ENCODE assay signal across 8 mouse cellular contexts in the genomic region with DNA sequence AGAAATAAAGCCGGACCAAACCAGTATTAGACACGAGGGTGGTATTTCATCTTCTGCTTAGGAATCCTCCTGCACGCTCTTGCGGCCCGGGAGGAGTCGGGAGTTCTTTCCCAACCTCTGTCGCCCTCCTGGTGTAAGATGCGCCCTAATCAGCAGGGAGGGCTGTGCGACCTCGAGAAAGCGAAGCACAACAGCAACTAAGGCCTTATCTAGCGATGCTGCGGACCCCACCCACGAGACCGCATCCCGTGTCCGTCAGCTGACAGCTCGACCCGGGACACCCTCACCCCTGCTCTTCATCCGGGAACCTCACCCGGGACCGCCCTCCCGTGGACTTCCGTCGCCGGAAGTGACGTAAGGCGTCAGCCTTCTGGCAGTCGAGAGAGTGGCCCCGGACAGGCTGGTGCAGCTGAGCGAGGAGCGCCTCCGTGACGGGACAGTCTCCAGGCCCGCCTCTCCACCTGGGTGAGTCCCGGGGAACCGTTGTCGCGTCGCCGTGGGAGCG. TPM values are rescaled to one million over a fixed set of nuclear protein-coding genes. Genes with fewer than 3 reads are reported as not detected.
DNase-seq lines count a peak whose midpoint lies in the region; ATAC-seq and TF ChIP-seq lines count a peak whose summit lies in the region.

A gene (plus strand): TSS at position 349 of the 505 bp plus-strand sequence.

- H3K4me2 ChIP-seq in hindbrain, postnatal 0 days (ENCODE audit: low read depth, low read length): peak within 1 kb of the TSS; percentile 84

- peak within 1 kb of the TSS; percentile 93 for H3K4me3 ChIP-seq in gastrocnemius, adult 2 months
- peak within 1 kb of the TSS; percentile 100 for H3K4me3 ChIP-seq in hindbrain, postnatal 0 days (ENCODE audit: low read length)
- peak within 1 kb of the TSS; percentile 81 for H3K4me3 ChIP-seq in left cerebral cortex, adult 2 months

- H3K27me3 ChIP-seq in hindbrain, postnatal 0 days (ENCODE audit: insufficient read depth, low read length): no peaks in the 10 kb centered on the region

- under 1% methylated on average over 41 of the region's 42 CpGs for WGBS in hindbrain, postnatal 0 days

- H3K4me1 ChIP-seq in hindbrain, postnatal 0 days (ENCODE audit: insufficient read depth, low read length): peaks cover 8% of the 10 kb centered on the region; the same call in 1 of the 2 replicates

- peak within 1 kb of the TSS; percentile 98 for H3K27ac ChIP-seq in gastrocnemius, adult 2 months
- peak within 1 kb of the TSS; percentile 96 for H3K27ac ChIP-seq in hindbrain, postnatal 0 days
- H3K27ac ChIP-seq in left cerebral cortex, adult 2 months: peak within 1 kb of the TSS; percentile 97

- ATAC-seq in hindbrain, postnatal 0 days: peak; percentile 99
- peak; percentile 94 for ATAC-seq in megakaryocyte, adult 5-6 weeks (ENCODE audit: poor library complexity, severe bottlenecking)

- peak within 1 kb of the TSS; percentile 98 for H3K9ac ChIP-seq in hindbrain, postnatal 0 days (replicated peaks; ENCODE audit: low read length)

- no peak for TF ChIP-seq CTCF in gastrocnemius, adult 2 months (IDR thresholded peaks at IDR 0.05)
- TF ChIP-seq CTCF in hindbrain, postnatal 0 days (IDR thresholded peaks at IDR 0.05; ENCODE audit: low read depth): no peak
- TF ChIP-seq CTCF in left cerebral cortex, adult 2 months (IDR thresholded peaks at IDR 0.05): no peak

- DNase-seq in WW6 (ENCODE audit: low read depth, low spot score): peak; percentile 95
- DNase-seq in cerebellum, postnatal 4 days (ENCODE audit: low spot score in 2 of 2): peak; percentile 89 to 94
- DNase-seq in gastrocnemius, adult 2 months: peak; percentile 98
- DNase-seq in hindbrain, postnatal 0 days (ENCODE audit: low spot score): peak; percentile 98
- peak; percentile 98 for DNase-seq in left cerebral cortex, adult 2 months (ENCODE audit: extremely low spot score in 1 of 2, low spot score in 2 of 2)
- peak; percentile 98 for DNase-seq in right cerebral cortex, adult 2 months (ENCODE audit: low spot score in 2 of 2)
- DNase-seq in urinary bladder, postnatal 14 days (ENCODE audit: low spot score): peak; percentile 98

- intact Hi-C loops in gastrocnemius, adult 2 months (cut with DNase I): loop anchor here (1.0 to 10.0 kb wide), 4 partner anchors 27 to 147 kb away; a partner anchor contains a TSS
- intact Hi-C loops in left cerebral cortex, adult 2 months (cut with DNase I): loop anchor here (1.0 to 2.0 kb wide), 2 partner anchors 27 to 49 kb away; a partner anchor contains a TSS

- H3K9me3 ChIP-seq in hindbrain, postnatal 0 days (ENCODE audit: low read length): no peaks in the 10 kb centered on the region

- H3K36me3 ChIP-seq in hindbrain, postnatal 0 days (ENCODE audit: insufficient read depth, low read length): peaks cover 23% of the 10 kb centered on the region; the same call in 1 of the 2 replicates

RNA-seq across cellular contexts. Expression of the gene that starts here (rescaled TPM):
- 10 to 100 TPM; 14.3 to 15.2 TPM for total RNA-seq in gastrocnemius, adult 2 months (2021)
- 21.0 and 21.5 TPM in 2 replicates for total RNA-seq in hindbrain, postnatal 0 days (2014; rRNA removed)
- 25.2 and 25.5 TPM in 2 replicates for polyA plus RNA-seq in hindbrain, postnatal 0 days (2015; fragmentation: Nextera tagmentation; extraction: Ambion mirVana)
- 10 to 100 TPM; 33.1 to 34.2 TPM for total RNA-seq in left cerebral cortex, adult 2 months (2021)
- total RNA-seq in megakaryocyte, adult 5-6 weeks (2015): 31.1 and 36.1 TPM in 2 replicates
- 23.4 and 27.2 TPM in 2 replicates for total RNA-seq in megakaryocyte, adult 5-6 weeks (2017)

Comparison
In these comparisons a context has a peak if more than half of its experiments do, and no peak if none do; other contexts are left out.
1. Peak in every context shown above with its lines: DNase-seq, ATAC-seq, H3K4me3 ChIP-seq and H3K27ac ChIP-seq.